29 mouse cellular contexts compared by ENCODE assay signal in genomic region chr14:75642080-75642479, GRCm38 (mm10). TPM values are rescaled to one million over a fixed set of nuclear protein-coding genes. Genes with fewer than 3 reads are reported as not detected.
A peak's percentile ranks its signal among the peaks of the same experiment; 100 is the strongest.
DNase-seq lines count a peak whose midpoint lies in the region; TF ChIP-seq lines count a peak whose summit lies in the region.
"Had no signal": no experiment of that assay in that cellular context is flagged by ENCODE, and none has a peak within 500 bp of the region (broad histone marks: within the 10 kb centered on the region; RNA-seq: fewer than 3 reads in every experiment).

Erich6b (plus strand) TSS chr14:75642259.

- TF ChIP-seq CTCF in brain, embryonic 14.5 days (IDR thresholded peaks at IDR 0.05; ENCODE audit: borderline replicate concordance, extremely low read depth, insufficient read depth, insufficient read length) = no peak

- no peak for TF ChIP-seq POLR2A in brain, embryonic 14.5 days (IDR thresholded peaks at IDR 0.05; ENCODE audit: borderline replicate concordance, extremely low read depth, insufficient read depth, insufficient read length, poor library complexity, severe bottlenecking)

- intact Hi-C loops in left cerebral cortex, postnatal 10 days (cut with DNase I) = loop anchor here (10.0 kb wide), 1 partner anchor 187 kb away; the partner anchor contains the start of gene Siah3
- intact Hi-C loops in left cerebral cortex, postnatal 25 days (cut with DNase I) = loop anchor here (5.0 kb wide), 3 partner anchors 80 to 265 kb away; partner anchors contain the start of gene Siah3

- peak; percentile 56 for DNase-seq in adrenal gland, adult 2 months
- no peak for DNase-seq in adrenal gland, adult 18-20 months (ENCODE audit: low spot score in 2 of 2)
- peak; percentile 29 to 40 for DNase-seq in left cerebral cortex, postnatal 10 days (ENCODE audit: extremely low spot score in 1 of 2, low spot score in 2 of 2)
- DNase-seq in left cerebral cortex, postnatal 25 days (ENCODE audit: low spot score in 2 of 2) = no peak
- DNase-seq in right cerebral cortex, postnatal 10 days (ENCODE audit: low spot score in 2 of 2) = peak; percentile 53 to 62
- no peak for DNase-seq in right cerebral cortex, adult 18-20 months
- DNase-seq in brain, embryonic 14.5 days (ENCODE audit: low read depth) = peak; percentile 49
- DNase-seq in liver = no peak
- DNase-seq: cerebellum, adult 2 months; cerebellum, postnatal 36 days; layer of hippocampus, adult 9-11 months; retina, postnatal 1 day; thymus, adult 18-20 months; thymus, postnatal 4 days had no signal

RNA-seq across cellular contexts. Expression of gene Erich6b, which starts in this region (rescaled TPM):
- total RNA-seq in adrenal gland, adult 2 months (2021) = not detected
- polyA plus RNA-seq in adrenal gland, adult 2 months (2012; rRNA removed) = not detected in 2 replicates
- total RNA-seq in adrenal gland, adult 18-20 months (2021) = not detected
- total RNA-seq in left cerebral cortex, postnatal 10 days (2021) = not detected
- total RNA-seq in left cerebral cortex, postnatal 25 days (2021) = not detected
- polyA plus RNA-seq in brain, embryonic 14.5 days (2012; rRNA removed) = not detected in 2 replicates
- total RNA-seq: G1E; gastrocnemius, adult 18-20 months; heart, postnatal 10 days; left cerebral cortex, adult 2 months had no signal
- polyA plus RNA-seq: cerebellum, adult 2 months; embryonic facial prominence, embryonic 15.5 days; G1E; gonadal fat pad, adult 2 months; heart, embryonic 10.5 days; hindbrain, embryonic 13.5 days; intestine, embryonic 15.5 days; limb, embryonic 13.5 days; liver, embryonic 14.5 days; lung, embryonic 15.5 days; midbrain, embryonic 13.5 days; myocyte; neural tube, embryonic 14.5 days had no signal

Comparison
In these comparisons a context has a peak if more than half of its experiments do, and no peak if none do; other contexts are left out.
1. DNase-seq: peak in right cerebral cortex, postnatal 10 days (2 of 2); none in adrenal gland, adult 18-20 months (0 of 2), left cerebral cortex, postnatal 25 days (0 of 2), right cerebral cortex, adult 18-20 months (single experiment) and liver (single experiment).
2. Peak in DNase-seq in adrenal gland, adult 2 months; RNA of the gene not detected or under 1 TPM.
3. Peak in DNase-seq in left cerebral cortex, postnatal 10 days; RNA of the gene not detected or under 1 TPM.
4. Peak in DNase-seq in brain, embryonic 14.5 days; RNA of the gene not detected or under 1 TPM.